Mouse (Mus musculus) lung, postnatal 0 days (tissue): ENCODE results near the gene Gab2.

Experiments
- CTCF ChIP-seq: IDR thresholded peaks from 2 replicates; pipeline ENCODE4 v1.5.1; 2016; ENCODE audit warnings: antibody characterized with exemption, mild to moderate bottlenecking
- EP300 ChIP-seq: IDR thresholded peaks from 2 replicates; pipeline ENCODE4 v1.6.1; 2016; ENCODE audit warnings: antibody characterized with exemption, mild to moderate bottlenecking, control low read depth

DNA sequence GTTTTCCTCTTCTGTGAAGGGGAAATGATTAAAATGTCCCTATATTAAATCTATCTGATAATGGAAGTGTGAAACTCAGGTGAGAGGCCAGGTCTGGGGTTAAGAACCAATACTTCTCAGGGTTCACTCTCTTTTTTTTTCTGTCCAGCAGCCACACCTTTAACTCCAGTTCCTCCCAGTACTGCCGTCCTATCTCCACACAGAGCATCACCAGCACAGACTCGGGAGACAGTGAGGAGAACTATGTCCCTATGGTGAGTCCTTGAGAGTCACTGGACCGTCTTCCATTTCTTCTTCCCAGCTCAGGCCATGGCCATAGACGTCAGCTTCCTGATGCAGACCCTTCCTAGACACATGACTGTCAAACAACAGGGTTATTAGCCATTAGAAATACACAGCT, 221.5 kb downstream of the Gab2 start:
- TF ChIP-seq CTCF: no peak
- no peak for TF ChIP-seq EP300
